Mouse (Mus musculus) lung, embryonic 14.5 days (tissue): ENCODE measurements around the gene Slc41a2. TPM values are rescaled to one million over a fixed set of nuclear protein-coding genes. Genes with fewer than 3 reads are reported as not detected.

Source experiments
- ATAC-seq: fragments of 200-750 bp; cut with Nextera tagmentation; 2 replicates; pipeline ENCODE4 v1.8.0; 2017; ENCODE audit warnings: mild to moderate bottlenecking, moderate TSS enrichment, moderate library complexity; ENCODE audit not compliant: insufficient read depth
- DNase-seq: peaks from one replicate; pipeline ENCODE4 v3.0.0-alpha.2; 2015
- H3K27ac ChIP-seq: fragments of 300-500 bp; sonication (generic); 2 replicates; pipeline ENCODE4 v1.5.1; 2014; ENCODE audit warnings: low read depth, mild to moderate bottlenecking, moderate library complexity
- H3K27me3 ChIP-seq: fragments of 300-500 bp; sonication (generic); 2 replicates; pipeline ENCODE4 v1.6.1; 2014; ENCODE audit warnings: low read length, control low read depth; ENCODE audit not compliant: insufficient read depth
- H3K36me3 ChIP-seq: fragments of 300-500 bp; sonication (generic); 2 replicates; pipeline ENCODE4 v1.6.1; 2014; ENCODE audit warnings: control low read depth; ENCODE audit not compliant: insufficient read depth
- H3K4me1 ChIP-seq: fragments of 300-500 bp; sonication (generic); 2 replicates; pipeline ENCODE4 v1.6.1; 2014; ENCODE audit warnings: antibody characterized with exemption, control low read depth; ENCODE audit not compliant: insufficient read depth
- H3K4me2 ChIP-seq: fragments of 300-500 bp; sonication (generic); 2 replicates; pipeline ENCODE4 v1.6.1; 2014; ENCODE audit warnings: mild to moderate bottlenecking
- H3K4me3 ChIP-seq: fragments of 300-500 bp; sonication (generic); 2 replicates; pipeline ENCODE4 v1.5.1; 2014; ENCODE audit warnings: low read depth, low read length
- H3K9ac ChIP-seq: fragments of 300-500 bp; sonication (generic); 2 replicates; pipeline ENCODE4 v1.6.1; 2014
- H3K9me3 ChIP-seq: fragments of 300-500 bp; sonication (generic); 2 replicates; pipeline ENCODE4 v1.6.1; 2016; ENCODE audit warnings: low read depth, low read length, control low read depth
- CTCF ChIP-seq: IDR thresholded peaks from 2 replicates; pipeline ENCODE4 v1.5.1; 2016; ENCODE audit warnings: antibody characterized with exemption, low read depth
- WGBS: fragments of 180-500 bp; shearing (Covaris S2); extraction: QIAGEN DNeasy Blood & Tissue Kit; methylation state at CpG from one replicate; pipeline ENCODE4 v1.1.7; 2014; 5-methylcytosine and 5-hydroxymethylcytosine counted together
- polyA plus RNA-seq: library from polyadenylated mRNA; unstranded; fragments of >200 nt; fragmentation: Nextera tagmentation; extraction: Ambion mirVana; gene quantifications from 2 replicates; pipeline ENCODE4 v1.2.1, GENCODE M21; 2014

Gene Slc41a2
- polyA plus RNA-seq, 1 experiment from 2014 or later = 0.46 TPM

DNA sequence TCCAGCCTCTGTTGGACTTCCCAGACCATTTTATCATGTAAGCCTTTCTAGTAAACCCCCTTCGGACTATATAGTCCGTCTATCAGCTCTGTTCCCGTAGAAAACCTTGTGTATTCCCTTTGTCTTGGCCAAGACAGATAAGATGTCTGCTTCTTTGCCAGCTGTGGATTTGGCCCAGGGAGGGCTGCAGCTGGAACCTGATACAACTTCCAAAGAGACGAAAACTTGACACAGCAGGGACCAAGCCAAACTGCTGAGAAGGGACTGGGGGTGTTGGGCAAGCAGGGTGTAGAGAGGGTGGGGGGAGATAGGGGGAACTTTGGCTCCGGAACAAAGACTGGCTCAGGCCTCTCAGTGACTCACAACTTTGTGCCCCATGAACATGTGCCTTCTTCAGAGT is 120.4 kb downstream of the Slc41a2 start:
- TF ChIP-seq CTCF = no peak
- H3K4me1 ChIP-seq = no peaks in the 10 kb centered on the region
- H3K36me3 ChIP-seq = no peaks in the 10 kb centered on the region
- DNase-seq = peak; percentile 71
- H3K4me3 ChIP-seq = no peak overlapping the region
- WGBS = 37% methylated on average over 5 of the region's 5 CpGs
- peak; percentile 84 for ATAC-seq
- H3K4me2 ChIP-seq = no peak overlapping the region
- H3K9me3 ChIP-seq = no peaks in the 10 kb centered on the region
- no peak overlapping the region for H3K9ac ChIP-seq
- H3K27ac ChIP-seq = no peak overlapping the region; the same call in 1 of the 2 replicates
- H3K27me3 ChIP-seq = no peaks in the 10 kb centered on the region

DNA sequence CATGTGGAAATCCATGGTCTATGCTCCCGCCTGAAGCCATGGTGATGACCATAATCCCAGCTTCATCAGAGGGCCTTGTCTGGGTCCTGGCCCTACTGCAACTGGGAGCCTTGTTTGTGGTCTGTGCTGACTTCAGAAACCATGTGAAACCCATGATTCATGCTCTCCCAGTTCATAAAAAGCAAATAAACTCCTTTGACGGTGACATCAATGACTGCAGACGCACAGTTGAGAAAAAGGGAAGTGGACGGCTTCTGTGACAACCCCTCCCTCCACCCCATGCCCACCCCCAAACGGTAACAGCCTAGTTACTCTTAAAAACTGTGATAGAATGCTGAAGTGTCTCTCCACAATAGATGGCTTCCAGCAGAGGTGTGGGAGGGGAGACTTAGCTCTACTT is 122.1 kb downstream of the Slc41a2 start:
- Histone ChIP-seq H3K4me3 (no peak overlapping the region), H3K4me2 (no peak overlapping the region), H3K9ac (no peak overlapping the region), H3K9me3 (no peaks in the 10 kb centered on the region), H3K27me3 (no peaks in the 10 kb centered on the region), H3K36me3 (no peaks in the 10 kb centered on the region), H3K27ac (no peak overlapping the region), H3K4me1 (no peaks in the 10 kb centered on the region)
- 46% methylated on average over 5 of the region's 5 CpGs for WGBS
- ATAC-seq (no peak), DNase-seq (no peak)
- no peak for TF ChIP-seq CTCF

GRCm38 (mm10) chr10:83212618-83213017 is 125.1 kb downstream of the Slc41a2 start:
- no peak overlapping the region for H3K9ac ChIP-seq
- WGBS = 76% methylated on average over 4 of the region's 4 CpGs

GRCm38 (mm10) chr10:83210968-83211583 is 126.6 kb downstream of the Slc41a2 start:
- H3K4me1 ChIP-seq = no peaks in the 10 kb centered on the region
- ATAC-seq = no peak
- peak; percentile 32 for DNase-seq
- no peak overlapping the region for H3K4me3 ChIP-seq
- H3K27ac ChIP-seq = no peak overlapping the region
- WGBS = 56% methylated on average over 6 of the region's 6 CpGs
- H3K9me3 ChIP-seq = no peaks in the 10 kb centered on the region
- no peaks in the 10 kb centered on the region for H3K36me3 ChIP-seq
- H3K9ac ChIP-seq = no peak overlapping the region
- no peak for TF ChIP-seq CTCF
- H3K4me2 ChIP-seq = no peak overlapping the region
- H3K27me3 ChIP-seq = no peaks in the 10 kb centered on the region

More at GRCm38 (mm10) chr10:83212618-83213017, 125.1 kb downstream of the Slc41a2 start:
- H3K27ac ChIP-seq = no peak overlapping the region
- TF ChIP-seq CTCF = no peak
- DNase-seq (no peak), ATAC-seq (no peak)
- H3K27me3 ChIP-seq = no peaks in the 10 kb centered on the region
- no peaks in the 10 kb centered on the region for H3K4me1 ChIP-seq
- no peaks in the 10 kb centered on the region for H3K9me3 ChIP-seq
- H3K4me3 ChIP-seq = no peak overlapping the region
- H3K4me2 ChIP-seq = no peak overlapping the region
- H3K36me3 ChIP-seq = no peaks in the 10 kb centered on the region

- Histone ChIP-seq H3K27ac (no peak overlapping the region), H3K36me3 (no peaks in the 10 kb centered on the region), H3K4me2 (no peak overlapping the region), H3K4me1 (no peaks in the 10 kb centered on the region), H3K9me3 (no peaks in the 10 kb centered on the region), H3K27me3 (no peaks in the 10 kb centered on the region), H3K9ac (no peak overlapping the region), H3K4me3 (no peak overlapping the region)
- no peak for TF ChIP-seq CTCF
- 69% methylated on average over 16 of the region's 16 CpGs for WGBS
- no peak for DNase-seq
- ATAC-seq = no peak
Observed at GRCm38 (mm10) chr10:83210122-83210521, 127.6 kb downstream of the Slc41a2 start.

DNA sequence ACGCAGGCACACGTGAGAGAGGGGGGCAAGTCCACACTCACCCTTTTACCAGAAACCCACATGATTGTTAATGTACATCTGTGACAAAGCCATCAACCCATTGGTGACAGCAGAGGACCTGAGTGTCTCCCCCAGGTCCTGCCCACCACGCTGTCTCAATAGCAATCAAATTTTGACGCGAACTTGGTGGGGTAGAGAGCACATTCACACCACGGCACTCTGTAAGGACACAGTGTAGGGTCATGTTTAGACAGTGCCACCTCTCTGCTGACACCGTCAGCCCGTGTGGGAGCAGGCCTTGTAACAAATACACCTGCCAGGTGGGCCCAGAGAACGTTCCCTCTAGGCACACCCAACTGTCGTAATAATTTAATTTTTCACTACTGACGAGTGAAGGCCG is 128.3 kb downstream of the Slc41a2 start:
- DNase-seq (no peak), ATAC-seq (no peak)
- no peak overlapping the region for H3K4me3 ChIP-seq
- no peaks in the 10 kb centered on the region for H3K9me3 ChIP-seq
- no peak for TF ChIP-seq CTCF
- WGBS = 55% methylated on average over 12 of the region's 12 CpGs
- no peak overlapping the region for H3K4me2 ChIP-seq
- no peaks in the 10 kb centered on the region for H3K36me3 ChIP-seq
- no peaks in the 10 kb centered on the region for H3K27me3 ChIP-seq
- no peak overlapping the region for H3K9ac ChIP-seq
- H3K4me1 ChIP-seq = no peaks in the 10 kb centered on the region
- no peak overlapping the region for H3K27ac ChIP-seq

- Histone ChIP-seq H3K27me3 (no peaks in the 10 kb centered on the region), H3K36me3 (no peaks in the 10 kb centered on the region), H3K4me2 (no peak overlapping the region), H3K9ac (no peak overlapping the region), H3K27ac (no peak overlapping the region), H3K4me1 (no peaks in the 10 kb centered on the region), H3K9me3 (no peaks in the 10 kb centered on the region), H3K4me3 (no peak overlapping the region)
- no peak for DNase-seq
- 68% methylated on average over 7 of the region's 7 CpGs for WGBS
- TF ChIP-seq CTCF = no peak
- no peak for ATAC-seq
Observed at GRCm38 (mm10) chr10:83208436-83208835, 129.2 kb downstream of the Slc41a2 start.
